8 mouse cellular contexts compared by ENCODE assay signal in genomic region chr7:16614888-16615715, GRCm38 (mm10). TPM values are rescaled to one million over a fixed set of nuclear protein-coding genes. Genes with fewer than 3 reads are reported as not detected.
DNase-seq lines count a peak whose midpoint lies in the region; ATAC-seq and TF ChIP-seq lines count a peak whose summit lies in the region.

TSS of gene Arhgap35 (minus strand) at chr7:16614993.

- peak within 1 kb of the TSS; percentile 97 for H3K9ac ChIP-seq in embryonic facial prominence, embryonic 13.5 days
- H3K9ac ChIP-seq in limb, embryonic 12.5 days (replicated peaks) = peak within 1 kb of the TSS; percentile 98
- H3K9ac ChIP-seq in midbrain, embryonic 15.5 days = peak within 1 kb of the TSS; percentile 99

- peak; percentile 99 for ATAC-seq in embryonic facial prominence, embryonic 13.5 days (ENCODE audit: insufficient number of reproducible peaks, insufficient read depth, low FRiP score, low TSS enrichment, low read depth)
- ATAC-seq in limb, embryonic 12.5 days (ENCODE audit: insufficient number of reproducible peaks, insufficient read depth, low FRiP score, low TSS enrichment, low read depth) = peak; percentile 99
- ATAC-seq in midbrain, embryonic 15.5 days (replicated peaks) = peak; percentile 98

- H3K4me3 ChIP-seq in embryonic facial prominence, embryonic 13.5 days = peak within 1 kb of the TSS; percentile 83
- peak within 1 kb of the TSS; percentile 85 for H3K4me3 ChIP-seq in kidney, adult 2 months (ENCODE audit: insufficient read depth, low read depth, low read length)
- H3K4me3 ChIP-seq in limb, embryonic 12.5 days (replicated peaks) = peak within 1 kb of the TSS; percentile 89
- H3K4me3 ChIP-seq in midbrain, embryonic 15.5 days = peak within 1 kb of the TSS; percentile 90
- H3K4me3 ChIP-seq in spleen, adult 2 months (ENCODE audit: extremely low read depth, insufficient read depth, insufficient read length) = peak within 1 kb of the TSS; percentile 100

- WGBS in embryonic facial prominence, embryonic 13.5 days = under 1% methylated on average over 77 of the region's 78 CpGs
- under 1% methylated on average over 77 of the region's 78 CpGs for WGBS in kidney, adult 2 months
- under 1% methylated on average over 78 of the region's 78 CpGs for WGBS in limb, embryonic 12.5 days
- WGBS in midbrain, embryonic 15.5 days = under 1% methylated on average over 77 of the region's 78 CpGs
- under 1% methylated on average over 78 of the region's 78 CpGs for WGBS in spleen, adult 2 months

- peak within 1 kb of the TSS; percentile 100 for H3K27ac ChIP-seq in embryonic facial prominence, embryonic 13.5 days
- H3K27ac ChIP-seq in kidney, adult 2 months (ENCODE audit: insufficient read depth, low read depth, low read length) = peak within 1 kb of the TSS; percentile 99
- peak within 1 kb of the TSS; percentile 100 for H3K27ac ChIP-seq in limb, embryonic 12.5 days
- peak within 1 kb of the TSS; percentile 99 for H3K27ac ChIP-seq in midbrain, embryonic 15.5 days
- peak within 1 kb of the TSS; percentile 100 for H3K27ac ChIP-seq in spleen, adult 2 months (ENCODE audit: insufficient read depth, low read length)

- DNase-seq in 3134 (ENCODE audit: extremely low read depth, insufficient read length, low spot score) = peak; percentile 99
- peak; percentile 99 to 100 for DNase-seq in adrenal gland, postnatal 36 days
- DNase-seq in heart, adult 18-20 months = peak; percentile 97 to 100
- peak; percentile 100 for DNase-seq in kidney, adult 2 months
- peak; percentile 93 to 96 for DNase-seq in spleen, adult 2 months (ENCODE audit: low read depth in 1 of 2, low spot score in 2 of 2)

- TF ChIP-seq POLR2A in kidney, adult 2 months (IDR thresholded peaks at IDR 0.05; ENCODE audit: low read depth, low read length) = peak; percentile 66
- peak; percentile 39 for TF ChIP-seq POLR2A in spleen, adult 2 months (IDR thresholded peaks at IDR 0.05; ENCODE audit: low read depth, low read length)

- peak within 1 kb of the TSS; percentile 91 for H3K4me2 ChIP-seq in embryonic facial prominence, embryonic 13.5 days
- H3K4me2 ChIP-seq in limb, embryonic 12.5 days = peak within 1 kb of the TSS; percentile 94
- H3K4me2 ChIP-seq in midbrain, embryonic 15.5 days = peak within 1 kb of the TSS; percentile 86

- H3K4me1 ChIP-seq in embryonic facial prominence, embryonic 13.5 days = peaks cover 51% of the 10 kb centered on the region
- H3K4me1 ChIP-seq in kidney, adult 2 months (ENCODE audit: control insufficient read depth, insufficient read depth, low read length) = peaks cover 19% of the 10 kb centered on the region
- peaks cover 46% of the 10 kb centered on the region for H3K4me1 ChIP-seq in limb, embryonic 12.5 days (replicated peaks)
- H3K4me1 ChIP-seq in midbrain, embryonic 15.5 days = peaks cover 50% of the 10 kb centered on the region
- H3K4me1 ChIP-seq in spleen, adult 2 months (ENCODE audit: control insufficient read depth, insufficient read depth, insufficient read length) = peaks cover 17% of the 10 kb centered on the region

- TF ChIP-seq CTCF in kidney, adult 2 months (conservative IDR thresholded peaks at IDR 0.05; ENCODE audit: insufficient read depth, insufficient read length, low read depth, low read length) = no peak
- no peak for TF ChIP-seq CTCF in spleen, adult 2 months (IDR thresholded peaks at IDR 0.05; ENCODE audit: extremely low read depth, insufficient read depth, insufficient read length, insufficient replicate concordance)

- no peaks in the 10 kb centered on the region for H3K27me3 ChIP-seq in embryonic facial prominence, embryonic 13.5 days
- H3K27me3 ChIP-seq in kidney, adult 2 months (replicated peaks; ENCODE audit: control insufficient read depth, insufficient read depth, low read length) = no peaks in the 10 kb centered on the region
- 0 out of 2 replicates have a peak, but pooled peaks cover 6% of the 10 kb centered on the region for H3K27me3 ChIP-seq in limb, embryonic 12.5 days
- H3K27me3 ChIP-seq in midbrain, embryonic 15.5 days (replicated peaks) = peaks cover 3% of the 10 kb centered on the region; the same call in 1 of the 2 replicates
- H3K27me3 ChIP-seq in spleen, adult 2 months (ENCODE audit: control insufficient read depth, insufficient read depth, low read length) = 0 out of 2 replicates have a peak, but pooled peaks cover 1% of the 10 kb centered on the region

- H3K36me3 ChIP-seq in embryonic facial prominence, embryonic 13.5 days = 0 out of 2 replicates have a peak, but pooled peaks cover 3% of the 10 kb centered on the region
- no peaks in the 10 kb centered on the region for H3K36me3 ChIP-seq in kidney, adult 2 months (ENCODE audit: control insufficient read depth, insufficient read depth, low read length)
- H3K36me3 ChIP-seq in limb, embryonic 12.5 days = peaks cover 5% of the 10 kb centered on the region; the same call in 1 of the 2 replicates
- H3K36me3 ChIP-seq in midbrain, embryonic 15.5 days (replicated peaks) = no peaks in the 10 kb centered on the region
- no peaks in the 10 kb centered on the region for H3K36me3 ChIP-seq in spleen, adult 2 months (ENCODE audit: control insufficient read depth, insufficient read depth, low read length)

- no peaks in the 10 kb centered on the region for H3K9me3 ChIP-seq in embryonic facial prominence, embryonic 13.5 days
- H3K9me3 ChIP-seq in limb, embryonic 12.5 days = no peaks in the 10 kb centered on the region
- no peaks in the 10 kb centered on the region for H3K9me3 ChIP-seq in midbrain, embryonic 15.5 days

RNA-seq across cellular contexts. Expression of gene Arhgap35, which starts in this region (rescaled TPM):
- total RNA-seq in adrenal gland, postnatal 36 days (2021) = 10 to 100 TPM; 55.7 to 68.7 TPM
- 23.6 and 24.4 TPM in 2 replicates for polyA plus RNA-seq in embryonic facial prominence, embryonic 13.5 days (2015; fragmentation: Nextera tagmentation; extraction: Ambion mirVana)
- 10 to 100 TPM; 31.8 to 33.9 TPM for total RNA-seq in heart, adult 18-20 months (2021)
- 25.7 and 28.6 TPM in 2 replicates for polyA plus RNA-seq in kidney, adult 2 months (2012; rRNA removed)
- polyA plus RNA-seq in limb, embryonic 12.5 days (2016; fragmentation: Nextera tagmentation; extraction: Ambion mirVana) = 25.6 and 30.3 TPM in 2 replicates
- 36.1 and 38.3 TPM in 2 replicates for polyA plus RNA-seq in midbrain, embryonic 15.5 days (2015; fragmentation: Nextera tagmentation; extraction: Ambion mirVana)
- 5.6 and 6.4 TPM in 2 replicates for polyA plus RNA-seq in spleen, adult 2 months (2012; rRNA removed)

Comparison
In these comparisons a context has a peak if more than half of its experiments do, and no peak if none do; other contexts are left out.
1. Peak in every context shown above with its lines: DNase-seq, ATAC-seq, H3K4me3 ChIP-seq and H3K27ac ChIP-seq.